Mouse (Mus musculus): ENCODE results near the gene Actr8. TPM values are rescaled to one million over a fixed set of nuclear protein-coding genes. Genes with fewer than 3 reads are reported as not detected.
A peak's percentile ranks its signal among the peaks of the same experiment; 100 is the strongest.

Gene Actr8
- 10 to 100 TPM; 24.1 to 29.7 TPM for total RNA-seq (2021)
- long read RNA-seq, experiment 1, transcript Actr8-201 (13 exons, 2,119 nt), result major isoform, 33 of 37 reads
- long read RNA-seq, experiment 1, partial matches to known transcripts, result 1 of 37 reads
- long read RNA-seq, experiment 1, other reads (novel, unspliced or antisense), result 3 of 37 reads
- long read RNA-seq, experiment 2, transcript Actr8-201 (13 exons, 2,119 nt), result major isoform, 25 of 32 reads
- long read RNA-seq, experiment 2, partial matches to known transcripts, result 3 of 32 reads
- long read RNA-seq, experiment 2, other reads (novel, unspliced or antisense), result 3 of 32 reads

DNA sequence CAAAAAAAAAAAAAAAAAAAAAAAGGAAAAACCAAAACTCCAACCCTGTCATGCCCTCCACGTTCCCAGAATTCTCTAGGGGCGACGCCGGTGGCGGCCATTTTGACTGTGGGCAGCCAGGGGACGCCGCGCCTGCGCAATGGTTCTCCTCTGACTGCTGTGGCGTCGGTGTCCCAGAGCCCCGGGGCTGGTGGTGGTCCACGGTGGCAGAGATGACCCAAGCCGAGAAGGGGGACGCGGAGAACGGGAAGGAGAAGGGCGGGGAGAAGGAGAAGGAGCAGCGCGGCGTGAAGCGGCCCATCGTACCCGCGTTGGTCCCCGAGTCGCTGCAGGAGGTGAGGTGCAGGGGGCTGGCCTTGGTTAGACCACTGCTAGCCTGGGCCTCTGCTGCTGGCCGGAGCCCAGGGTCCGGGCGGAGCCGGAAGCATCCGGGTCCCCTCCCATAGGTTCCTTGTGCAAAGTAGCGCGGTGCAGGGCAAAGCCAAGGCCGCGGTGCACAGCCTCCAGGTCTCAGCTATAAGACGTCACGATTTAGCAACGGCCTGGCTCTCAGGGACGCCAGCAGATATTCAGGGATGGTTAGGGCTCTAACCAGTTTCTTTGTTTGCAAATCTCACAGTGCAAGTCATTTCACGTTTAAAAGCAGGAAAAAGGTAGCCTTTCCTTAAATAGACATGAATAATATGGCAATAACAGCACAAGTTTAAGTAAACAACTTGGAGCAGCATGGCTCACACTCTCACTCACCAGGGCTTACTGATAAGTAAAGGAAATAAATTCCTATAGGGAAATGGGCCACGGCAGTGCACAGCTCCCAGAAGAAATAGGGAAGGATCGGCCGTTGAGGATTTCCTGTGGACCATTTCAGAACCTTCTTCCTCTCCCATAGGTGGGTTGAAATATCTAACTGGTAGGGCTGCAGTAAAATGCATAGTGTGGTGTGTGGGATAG is at the start of gene Actr8:
TSS of gene Actr8 (plus strand) at position 84 of the 951 bp plus-strand sequence.
- intact Hi-C loops (cut with DNase I; ENCODE audit: low total_unique reads), result no loop called here
- peak; percentile 93 for DNase-seq

DNA sequence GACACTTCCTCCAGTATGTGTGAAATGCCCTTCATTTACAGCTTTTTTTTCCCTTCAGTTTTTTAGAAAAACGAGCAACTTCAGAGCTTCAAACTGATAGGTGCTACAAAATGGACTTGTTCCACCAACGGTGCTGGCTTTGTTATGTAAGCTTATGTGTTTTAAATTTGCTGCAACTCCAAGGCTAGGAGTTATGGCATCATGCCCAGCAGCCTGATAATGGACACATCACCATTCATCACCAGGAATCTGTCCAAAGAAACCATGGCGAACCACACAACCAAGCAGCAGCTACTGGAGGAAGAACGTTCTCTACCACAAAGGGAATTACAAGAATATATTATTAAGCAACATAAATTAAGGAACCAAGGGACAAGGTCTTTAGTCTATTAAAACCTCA is 49.2 kb upstream of the Actr8 start:
- no peak for DNase-seq
- intact Hi-C loops (cut with DNase I; ENCODE audit: low total_unique reads), result no loop called here

DNA sequence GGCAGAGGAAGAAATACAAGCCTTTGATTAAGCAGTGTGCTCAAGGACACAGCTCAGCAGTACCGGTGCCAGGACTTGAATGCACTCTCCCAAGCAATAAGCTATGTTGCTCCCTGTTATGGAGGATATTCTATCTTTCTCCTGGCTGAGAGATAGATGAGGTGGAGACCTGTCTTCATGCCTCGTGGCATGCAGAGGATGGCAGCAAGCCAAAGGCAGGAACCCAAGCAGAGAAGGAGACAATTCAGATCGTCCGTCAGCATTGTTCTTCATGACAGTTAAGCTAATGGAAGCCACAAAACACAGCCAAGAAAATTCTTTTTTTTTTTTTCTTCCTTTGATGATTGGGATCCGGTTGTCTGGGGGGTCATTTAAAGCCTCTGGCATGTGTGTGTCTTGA is 42.6 kb upstream of the Actr8 start:
- DNase-seq, result no peak
- intact Hi-C loops (cut with DNase I; ENCODE audit: low total_unique reads), result no loop called here

DNA sequence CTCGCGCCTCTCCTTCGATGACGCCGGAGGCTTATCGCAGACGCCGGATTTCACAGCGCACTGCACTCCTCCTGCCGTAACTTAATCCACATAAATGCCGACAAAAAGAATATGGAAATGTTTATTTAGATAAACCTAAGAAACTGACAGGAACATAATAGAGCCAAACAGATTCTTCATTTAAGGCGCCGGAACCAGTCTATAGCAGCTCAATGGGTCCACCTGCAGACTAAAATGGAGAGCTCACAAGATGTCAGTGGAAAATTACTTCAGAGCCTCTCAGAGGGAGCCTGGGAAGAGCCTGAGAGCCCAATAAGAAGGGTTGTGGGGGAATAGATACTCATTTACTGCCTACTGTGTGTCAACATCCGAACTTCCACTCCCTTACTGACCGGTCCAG is 40.7 kb upstream of the Actr8 start:
- intact Hi-C loops (cut with DNase I; ENCODE audit: low total_unique reads), result no loop called here
- DNase-seq, result no peak

DNA sequence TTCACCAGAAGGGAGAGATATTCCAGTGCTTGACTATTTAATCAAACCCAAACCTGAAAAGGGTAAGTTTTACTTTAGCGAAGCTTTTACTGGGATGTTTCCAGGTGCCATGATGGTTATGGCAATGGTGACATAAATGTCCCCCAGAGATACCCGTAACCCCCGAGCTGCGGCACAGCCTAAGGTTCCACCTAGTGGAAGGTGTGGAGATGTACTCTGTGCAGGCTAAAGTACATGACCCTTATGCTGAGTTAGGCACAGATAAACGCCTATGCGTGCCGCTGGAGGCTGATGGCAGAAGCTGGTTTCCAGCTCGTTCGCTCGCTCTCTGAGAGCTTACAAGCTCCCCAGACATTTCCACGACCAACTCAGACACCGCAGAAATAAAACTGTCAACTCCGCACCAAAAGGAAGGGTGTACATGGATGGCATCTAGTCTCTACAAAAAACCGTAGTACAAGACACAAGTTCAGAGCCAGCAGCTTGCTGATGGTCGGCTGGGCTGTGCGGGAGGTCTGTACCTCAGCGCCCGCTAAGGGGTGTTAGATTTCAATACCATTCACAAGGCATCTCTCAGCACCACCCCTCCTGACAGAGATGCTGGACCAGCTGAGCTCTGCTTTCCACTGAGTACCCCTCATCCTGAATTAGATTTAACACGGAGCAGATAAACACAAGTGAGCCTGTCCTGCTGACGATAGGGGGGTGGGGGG is 38.4 kb upstream of the Actr8 start:
- no peak for DNase-seq
- intact Hi-C loops (cut with DNase I; ENCODE audit: low total_unique reads), result no loop called here

DNA sequence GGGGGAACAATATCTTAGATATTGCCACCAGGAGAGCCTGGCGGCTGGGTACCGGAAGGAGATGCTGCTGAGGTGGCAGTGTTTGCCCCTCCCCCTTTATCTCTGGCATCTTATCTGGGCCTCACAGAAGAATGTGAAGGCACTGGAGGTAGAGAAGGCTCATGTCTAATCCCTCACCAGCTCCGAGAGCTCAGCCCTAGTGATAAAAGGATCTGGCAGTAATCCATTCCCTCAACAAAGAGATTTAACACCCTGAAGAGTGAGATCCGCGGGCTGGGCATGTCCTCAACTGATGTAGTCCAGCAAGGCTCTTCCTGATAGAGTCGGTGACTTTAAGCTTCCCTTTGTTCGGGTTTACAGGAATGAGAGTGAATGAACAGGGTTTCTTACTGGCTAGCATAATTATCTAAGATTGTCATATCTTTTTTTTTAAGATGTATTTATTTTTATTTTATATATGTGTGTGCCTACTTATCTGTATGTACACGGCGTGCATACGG is 37.8 kb upstream of the Actr8 start:
- no peak for DNase-seq
- intact Hi-C loops (cut with DNase I; ENCODE audit: low total_unique reads), result no loop called here

DNA sequence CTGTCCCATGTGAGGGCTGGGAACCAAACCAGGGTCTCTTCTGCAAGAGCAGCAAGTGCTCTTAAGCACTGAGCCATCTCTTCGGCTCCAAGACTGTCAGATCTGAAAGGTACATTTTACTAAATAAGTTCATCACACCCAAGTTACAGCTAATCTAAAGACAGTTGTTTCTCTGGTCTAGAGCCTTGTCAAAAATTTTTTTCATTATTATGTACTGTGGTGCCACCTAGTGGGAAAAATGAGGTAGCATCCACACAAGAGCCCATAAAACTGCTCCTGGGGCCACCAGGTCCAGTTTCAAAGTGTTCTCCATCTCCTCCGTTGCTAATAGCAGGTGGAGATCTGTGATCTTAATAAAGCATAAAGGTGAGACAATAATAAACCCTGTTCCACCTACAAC is 37.3 kb upstream of the Actr8 start:
- no peak for DNase-seq
- intact Hi-C loops (cut with DNase I; ENCODE audit: low total_unique reads), result no loop called here

DNA sequence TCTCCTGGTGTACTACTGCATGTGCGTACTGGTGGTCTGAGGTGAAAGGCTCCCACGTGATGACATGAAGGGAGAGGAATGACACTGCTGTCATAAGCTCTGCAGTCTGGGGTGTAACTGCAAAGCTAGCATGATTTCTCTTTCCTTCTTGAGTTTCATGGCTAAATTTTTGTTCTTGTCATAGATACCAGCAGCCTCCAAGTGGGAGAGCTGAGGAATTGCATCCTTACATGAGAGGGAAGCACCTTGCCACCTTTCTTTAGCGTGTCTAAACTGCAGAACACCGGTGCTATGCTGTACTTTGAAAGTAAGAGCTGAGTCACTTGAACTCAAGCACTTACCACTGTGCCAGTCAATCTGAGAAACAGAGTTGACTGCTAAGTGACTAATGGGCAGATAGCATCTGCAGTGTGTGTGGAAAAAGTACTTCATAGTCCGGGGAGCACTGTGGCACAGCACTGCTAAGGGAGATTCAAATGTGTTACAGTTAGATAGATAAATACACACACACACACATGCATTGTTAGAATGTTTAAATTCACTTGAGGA is 31.3 kb upstream of the Actr8 start:
- intact Hi-C loops (cut with DNase I; ENCODE audit: low total_unique reads), result no loop called here
- DNase-seq, result no peak

DNA sequence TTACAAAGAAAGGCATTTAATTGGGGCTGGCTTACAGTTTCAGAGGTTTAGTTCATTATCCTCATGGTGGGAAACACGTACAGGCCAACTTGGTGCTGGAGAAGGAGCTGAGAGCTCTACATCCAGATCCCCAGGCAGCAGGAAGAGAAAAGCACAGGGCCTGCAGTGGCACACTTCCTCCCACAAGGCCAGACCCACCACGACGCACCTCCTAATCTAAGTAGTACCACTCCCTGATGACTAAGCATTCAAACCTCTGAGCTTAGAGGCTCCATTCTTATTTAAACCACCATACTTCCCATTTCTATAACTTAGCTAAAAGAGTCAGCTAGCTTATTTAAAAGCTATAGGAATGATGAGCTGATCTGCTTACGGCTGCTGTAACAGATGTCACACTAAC is 27.3 kb upstream of the Actr8 start:
- no peak for DNase-seq
- intact Hi-C loops (cut with DNase I; ENCODE audit: low total_unique reads), result no loop called here

DNA sequence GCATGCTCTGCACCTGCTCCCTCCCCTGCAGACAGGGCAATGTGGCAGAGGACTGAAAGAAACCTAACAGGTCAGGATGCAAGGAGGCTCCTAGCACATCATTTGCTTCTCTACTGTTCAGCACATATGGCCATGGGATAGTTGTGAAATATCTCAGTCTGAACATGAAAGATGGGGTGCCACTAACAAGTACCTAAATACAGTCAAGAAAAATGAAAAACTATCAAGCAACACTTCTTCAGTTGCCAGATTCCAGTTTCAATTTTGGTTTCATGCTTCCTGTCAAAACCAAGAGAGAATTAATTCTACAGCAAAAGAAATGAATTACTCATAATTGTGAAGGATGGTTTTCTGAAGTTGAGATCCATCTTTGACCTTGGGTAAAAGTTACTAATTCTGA is 20.7 kb upstream of the Actr8 start:
- no peak for DNase-seq
- intact Hi-C loops (cut with DNase I; ENCODE audit: low total_unique reads), result no loop called here

DNA sequence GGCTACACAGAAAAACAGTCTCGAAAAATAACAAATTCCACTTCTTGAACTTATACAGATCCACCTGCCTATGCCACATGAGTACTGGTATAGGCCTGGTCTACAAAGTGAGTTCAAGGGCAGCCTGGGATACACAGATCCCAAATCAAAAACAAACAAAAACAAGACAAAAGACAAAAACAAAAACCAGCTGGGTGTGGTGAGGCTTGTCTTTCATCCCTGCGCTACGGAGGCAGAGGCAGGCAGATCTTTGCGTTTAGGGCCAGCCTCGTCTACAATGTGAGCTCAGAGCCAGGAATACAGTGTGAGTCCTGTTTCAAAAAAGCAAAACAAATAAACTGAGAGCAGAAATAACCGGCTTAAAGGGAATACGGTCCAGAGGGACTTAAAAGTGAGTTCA is 10.5 kb upstream of the Actr8 start:
- intact Hi-C loops (cut with DNase I; ENCODE audit: low total_unique reads), result no loop called here
- DNase-seq, result no peak

DNA sequence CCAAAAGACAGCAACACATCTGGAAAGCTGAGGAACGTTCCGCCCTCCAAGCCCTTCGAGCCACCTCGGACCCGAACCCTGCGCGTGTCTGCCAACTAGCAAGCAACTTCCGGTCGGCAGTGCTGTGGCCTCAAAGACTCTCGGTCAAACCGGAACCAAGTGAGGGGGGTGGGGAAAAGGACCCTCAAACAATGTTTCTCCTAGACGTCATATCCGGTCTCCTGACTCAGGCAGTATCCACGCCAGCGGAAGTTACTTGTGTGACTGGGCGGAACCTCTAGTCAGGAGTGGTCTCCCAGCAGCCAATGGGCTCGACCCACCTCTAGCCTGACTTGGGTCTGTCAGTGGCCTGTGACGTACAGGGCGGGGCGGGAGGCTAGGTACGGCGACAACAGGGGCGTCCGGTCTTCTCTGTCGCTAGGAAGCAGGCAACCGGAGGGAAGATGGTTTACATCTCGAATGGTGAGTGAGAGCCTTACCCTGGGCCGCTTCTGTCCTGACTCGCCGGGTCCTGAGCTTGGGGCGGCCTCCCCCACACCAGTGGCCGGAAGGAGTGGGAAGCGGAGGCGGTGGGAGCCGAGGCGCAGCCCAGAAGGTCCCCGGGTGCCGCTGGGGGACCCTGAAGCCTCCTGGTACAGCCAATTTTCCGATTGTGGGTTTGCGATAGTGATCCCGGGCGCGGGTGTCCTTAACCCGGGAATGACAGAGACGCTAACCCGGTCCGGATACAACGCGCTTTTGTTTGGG is 9.9 kb upstream of the Actr8 start, which contains the start of gene Selenok:
TSS of gene Selenok (plus strand) at position 234 of the 747 bp plus-strand sequence.
- intact Hi-C loops (cut with DNase I; ENCODE audit: low total_unique reads), result no loop called here

DNA sequence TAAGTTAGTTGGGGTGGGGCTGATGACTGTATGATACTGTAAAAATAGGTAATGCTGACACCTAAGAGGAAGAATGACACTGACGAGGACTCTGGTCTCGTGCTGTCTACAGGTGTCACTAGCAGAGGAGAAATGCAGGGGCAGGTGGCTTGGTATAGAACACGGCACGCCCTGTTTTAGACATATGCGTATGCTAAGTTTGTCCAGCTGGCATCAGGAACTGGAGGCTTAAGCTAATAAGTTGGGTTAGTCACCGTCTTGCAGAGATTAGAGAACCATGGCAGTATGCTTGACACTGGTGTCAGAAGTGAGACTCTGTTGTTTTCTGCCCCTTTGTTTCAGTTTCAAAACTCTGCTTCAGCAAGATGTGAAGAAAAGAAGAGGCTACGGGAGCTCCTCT is 6.7 kb upstream of the Actr8 start:
- no peak for DNase-seq
- intact Hi-C loops (cut with DNase I; ENCODE audit: low total_unique reads), result no loop called here

More for the DNA sequence above, 9.9 kb upstream of the Actr8 start, which contains the start of gene Selenok:
- peak; percentile 95 for DNase-seq

DNA sequence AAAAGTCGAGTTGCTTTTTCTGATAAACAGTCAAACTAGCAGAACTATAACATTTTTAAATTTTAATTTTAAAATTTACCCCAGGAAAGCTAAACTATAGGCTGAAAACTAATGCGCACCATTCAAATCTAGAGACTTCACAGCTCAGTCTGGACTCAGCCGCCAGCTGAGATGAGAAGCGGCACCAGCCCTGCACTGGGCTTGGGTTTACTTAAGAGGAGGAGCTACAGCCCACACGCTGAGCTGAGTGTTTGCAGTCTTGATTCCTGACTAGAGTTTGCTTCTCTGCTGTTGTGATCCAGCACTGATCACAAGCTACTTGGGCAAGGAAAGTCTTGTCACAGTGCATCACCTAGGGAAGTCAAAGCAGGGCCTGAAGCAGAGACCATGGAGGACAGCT is 6.1 kb upstream of the Actr8 start:
- intact Hi-C loops (cut with DNase I; ENCODE audit: low total_unique reads), result no loop called here
- DNase-seq, result no peak

DNA sequence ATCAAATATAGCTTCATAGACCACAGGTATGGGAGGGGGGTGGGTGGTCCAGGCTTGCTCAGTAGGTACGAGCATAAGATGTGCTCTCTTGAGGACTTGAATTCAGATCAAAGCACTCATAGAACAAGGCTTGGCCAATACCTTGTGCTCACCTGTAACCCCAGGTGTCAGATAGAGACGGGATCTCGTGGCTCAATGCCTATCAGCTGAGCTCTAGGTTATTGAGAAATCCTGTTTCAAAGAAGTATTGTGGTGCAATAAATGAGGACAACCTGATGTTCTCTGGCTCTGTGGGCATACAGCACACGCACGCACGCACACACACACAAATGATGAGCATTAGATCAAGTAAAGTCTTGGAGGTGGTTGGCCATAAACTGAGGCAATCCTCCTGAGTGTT is 1.2 kb upstream of the Actr8 start:
- no peak for DNase-seq
- intact Hi-C loops (cut with DNase I; ENCODE audit: low total_unique reads), result no loop called here

DNA sequence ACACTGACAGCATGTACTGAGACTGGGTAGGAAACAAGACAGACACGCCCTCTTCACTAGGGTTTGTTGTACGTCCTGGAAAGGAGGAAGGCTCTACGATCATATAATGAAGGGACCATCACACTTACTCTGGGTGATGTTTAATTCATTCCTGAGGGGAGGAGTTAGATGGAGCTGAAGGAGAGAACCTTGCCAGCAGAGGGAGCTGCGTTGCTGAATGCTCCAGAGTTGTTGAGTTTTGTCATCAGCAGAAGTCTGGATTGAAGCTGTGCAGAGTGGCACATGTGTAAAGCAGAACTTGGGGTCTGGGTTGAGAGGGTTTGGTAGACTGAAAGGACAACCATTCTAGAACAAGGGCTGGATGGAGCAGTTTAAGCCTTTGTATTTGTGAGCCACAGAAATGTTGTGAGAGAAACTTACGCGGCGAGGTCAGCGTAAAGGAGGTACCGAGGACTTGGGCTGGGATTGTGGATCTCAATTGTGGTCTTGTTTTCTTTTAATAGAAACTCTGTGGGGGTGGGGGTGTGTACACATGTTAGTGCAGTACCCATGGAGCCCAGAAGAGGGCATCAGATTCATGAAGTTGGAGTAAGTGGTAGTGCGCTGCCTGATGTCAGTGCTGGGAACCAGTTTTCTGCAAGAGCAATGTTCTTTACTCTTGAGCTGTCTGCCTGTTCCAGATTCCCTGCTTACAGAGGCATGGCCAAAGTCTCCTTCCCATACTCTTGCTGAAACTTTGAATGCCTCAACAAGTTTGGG is 2.5 kb downstream of the Actr8 start:
- DNase-seq, result no peak
- intact Hi-C loops (cut with DNase I; ENCODE audit: low total_unique reads), result no loop called here

DNA sequence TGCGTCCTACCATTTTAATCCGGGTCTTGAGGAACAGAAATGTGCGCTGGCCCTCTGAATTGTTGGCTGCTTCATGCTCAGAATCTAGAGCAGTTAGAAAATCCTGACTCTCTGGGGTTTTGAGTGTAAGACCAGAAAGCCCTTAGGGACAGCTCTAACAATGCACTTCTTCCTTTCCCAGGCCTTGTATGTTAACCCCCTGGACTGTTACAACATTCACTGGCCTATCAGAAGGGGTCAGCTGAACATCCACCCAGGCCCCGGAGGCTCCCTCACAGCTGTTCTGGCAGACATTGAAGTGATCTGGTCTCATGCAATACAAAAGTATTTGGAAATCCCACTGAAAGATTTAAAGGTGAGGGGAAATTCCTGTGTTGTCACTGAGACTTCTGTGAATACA is 8.0 kb downstream of the Actr8 start:
- no peak for DNase-seq
- intact Hi-C loops (cut with DNase I; ENCODE audit: low total_unique reads), result no loop called here

DNA sequence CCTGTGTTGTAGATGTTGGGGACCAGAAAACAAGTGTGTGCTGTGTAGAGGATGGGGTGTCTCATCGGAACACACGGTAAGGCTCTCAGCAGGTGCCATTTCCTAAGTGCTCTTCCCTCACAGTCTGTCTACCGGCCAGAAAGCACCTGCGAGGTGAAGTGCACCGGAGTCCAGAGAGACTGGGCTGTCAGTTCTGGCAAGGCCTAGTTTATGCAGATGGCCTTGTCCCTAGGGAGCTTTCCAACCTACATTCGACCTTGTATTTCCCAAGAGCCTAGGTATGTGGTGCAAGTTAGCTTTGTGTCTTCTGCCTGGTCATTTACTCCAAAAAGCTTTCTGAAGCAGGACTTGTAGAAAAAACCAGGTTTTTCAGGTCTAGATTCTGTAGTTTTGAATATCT is 9.1 kb downstream of the Actr8 start:
- intact Hi-C loops (cut with DNase I; ENCODE audit: low total_unique reads), result no loop called here

More for the DNA sequence above, 9.1 kb downstream of the Actr8 start:
- no peak for DNase-seq

All from gastrocnemius, postnatal 14 days (tissue).